Mouse (Mus musculus): ENCODE results near the gene Neurl4. TPM values are rescaled to one million over a fixed set of nuclear protein-coding genes. Genes with fewer than 3 reads are reported as not detected.
A peak's percentile ranks its signal among the peaks of the same experiment; 100 is the strongest.

The Neurl4 gene
- polyA plus RNA-seq, 1 experiment from 2014 or later = 29.0 TPM

GRCm38 (mm10) chr11:69931769-69932168, 30.9 kb downstream of the Neurl4 start:
- H3K9ac ChIP-seq (replicated peaks; ENCODE audit: low read length) = no peak overlapping the region
- H3K36me3 ChIP-seq (ENCODE audit: control insufficient read depth, insufficient read depth, low read length) = no peaks in the 10 kb centered on the region
- no peak overlapping the region for H3K4me2 ChIP-seq (ENCODE audit: low read length)
- ATAC-seq (ENCODE audit: low FRiP score, low TSS enrichment) (no peak), DNase-seq (no peak)
- H3K4me1 ChIP-seq (ENCODE audit: control insufficient read depth, insufficient read depth, low read length) = peaks cover 6% of the 10 kb centered on the region; the same call in 1 of the 2 replicates
- no peak overlapping the region for H3K27ac ChIP-seq (replicated peaks; ENCODE audit: low read depth, low read length)
- WGBS = 77% methylated on average over 8 of the region's 8 CpGs
- no peak overlapping the region for H3K4me3 ChIP-seq (replicated peaks; ENCODE audit: low read depth, low read length)
- H3K27me3 ChIP-seq (ENCODE audit: control insufficient read depth, insufficient read depth, low read length) = peaks cover 16% of the 10 kb centered on the region
- H3K9me3 ChIP-seq (ENCODE audit: control insufficient read depth, low read length) = no peaks in the 10 kb centered on the region

- no peak overlapping the region for H3K4me3 ChIP-seq (replicated peaks; ENCODE audit: low read depth, low read length)
- DNase-seq (peak; percentile 12), ATAC-seq (ENCODE audit: low FRiP score, low TSS enrichment) (no peak)
- H3K27me3 ChIP-seq (ENCODE audit: control insufficient read depth, insufficient read depth, low read length) = peaks cover 21% of the 10 kb centered on the region
- H3K9ac ChIP-seq (replicated peaks; ENCODE audit: low read length) = no peak overlapping the region
- 51% methylated on average over 3 of the region's 3 CpGs for WGBS
- H3K9me3 ChIP-seq (ENCODE audit: control insufficient read depth, low read length) = no peaks in the 10 kb centered on the region
- no peak overlapping the region for H3K27ac ChIP-seq (replicated peaks; ENCODE audit: low read depth, low read length)
- H3K36me3 ChIP-seq (ENCODE audit: control insufficient read depth, insufficient read depth, low read length) = no peaks in the 10 kb centered on the region
- H3K4me2 ChIP-seq (ENCODE audit: low read length) = no peak overlapping the region
- H3K4me1 ChIP-seq (ENCODE audit: control insufficient read depth, insufficient read depth, low read length) = peaks cover 6% of the 10 kb centered on the region; the same call in 1 of the 2 replicates
Measured at GRCm38 (mm10) chr11:69932254-69932653, 31.4 kb downstream of the Neurl4 start.

- Histone ChIP-seq H3K27me3 (ENCODE audit: control insufficient read depth, insufficient read depth, low read length) (peaks cover 25% of the 10 kb centered on the region), H3K9ac (replicated peaks; ENCODE audit: low read length) (no peak overlapping the region), H3K4me1 (ENCODE audit: control insufficient read depth, insufficient read depth, low read length) (peaks cover 6% of the 10 kb centered on the region; the same call in 1 of the 2 replicates), H3K9me3 (ENCODE audit: control insufficient read depth, low read length) (no peaks in the 10 kb centered on the region), H3K27ac (replicated peaks; ENCODE audit: low read depth, low read length) (no peak overlapping the region), H3K36me3 (ENCODE audit: control insufficient read depth, insufficient read depth, low read length) (no peaks in the 10 kb centered on the region), H3K4me3 (replicated peaks; ENCODE audit: low read depth, low read length) (no peak overlapping the region), H3K4me2 (ENCODE audit: low read length) (no peak overlapping the region)
- 79% methylated on average over 4 of the region's 4 CpGs for WGBS
- no peak for DNase-seq
- no peak for ATAC-seq (ENCODE audit: low FRiP score, low TSS enrichment)
Measured at GRCm38 (mm10) chr11:69933066-69933465, 32.2 kb downstream of the Neurl4 start.

GRCm38 (mm10) chr11:69934169-69934568, 33.3 kb downstream of the Neurl4 start:
- peak; percentile 94 for DNase-seq
- no peak overlapping the region for H3K4me3 ChIP-seq (replicated peaks; ENCODE audit: low read depth, low read length)
- no peak for ATAC-seq (ENCODE audit: low FRiP score, low TSS enrichment)
- H3K36me3 ChIP-seq (ENCODE audit: control insufficient read depth, insufficient read depth, low read length) = no peaks in the 10 kb centered on the region
- H3K27ac ChIP-seq (replicated peaks; ENCODE audit: low read depth, low read length) = no peak overlapping the region
- peaks cover 25% of the 10 kb centered on the region for H3K27me3 ChIP-seq (ENCODE audit: control insufficient read depth, insufficient read depth, low read length)
- peaks cover 6% of the 10 kb centered on the region; the same call in 1 of the 2 replicates for H3K4me1 ChIP-seq (ENCODE audit: control insufficient read depth, insufficient read depth, low read length)
- WGBS = 1% methylated on average over 18 of the region's 18 CpGs
- no peaks in the 10 kb centered on the region for H3K9me3 ChIP-seq (ENCODE audit: control insufficient read depth, low read length)
- H3K4me2 ChIP-seq (ENCODE audit: low read length) = peak overlapping the region; percentile 7; the same call in 1 of the 2 replicates
- no peak overlapping the region for H3K9ac ChIP-seq (replicated peaks; ENCODE audit: low read length)

GRCm38 (mm10) chr11:69934681-69935080, 33.8 kb downstream of the Neurl4 start:
- 20% methylated on average over 6 of the region's 6 CpGs for WGBS
- peaks cover 6% of the 10 kb centered on the region; the same call in 1 of the 2 replicates for H3K4me1 ChIP-seq (ENCODE audit: control insufficient read depth, insufficient read depth, low read length)
- peaks cover 28% of the 10 kb centered on the region for H3K27me3 ChIP-seq (ENCODE audit: control insufficient read depth, insufficient read depth, low read length)
- H3K27ac ChIP-seq (replicated peaks; ENCODE audit: low read depth, low read length) = no peak overlapping the region
- ATAC-seq (ENCODE audit: low FRiP score, low TSS enrichment) (no peak), DNase-seq (no peak)
- no peaks in the 10 kb centered on the region for H3K36me3 ChIP-seq (ENCODE audit: control insufficient read depth, insufficient read depth, low read length)
- H3K4me2 ChIP-seq (ENCODE audit: low read length) = peak overlapping the region; percentile 7; the same call in 1 of the 2 replicates
- no peaks in the 10 kb centered on the region for H3K9me3 ChIP-seq (ENCODE audit: control insufficient read depth, low read length)
- no peak overlapping the region for H3K4me3 ChIP-seq (replicated peaks; ENCODE audit: low read depth, low read length)
- no peak overlapping the region for H3K9ac ChIP-seq (replicated peaks; ENCODE audit: low read length)

- peak; percentile 93 for ATAC-seq (ENCODE audit: low FRiP score, low TSS enrichment)
- peaks cover 6% of the 10 kb centered on the region; the same call in 1 of the 2 replicates for H3K4me1 ChIP-seq (ENCODE audit: control insufficient read depth, insufficient read depth, low read length)
- DNase-seq = peak; percentile 97
- no peak within 1 kb of the TSS for H3K27ac ChIP-seq (replicated peaks; ENCODE audit: low read depth, low read length)
- peak within 1 kb of the TSS; percentile 59 for H3K4me3 ChIP-seq (replicated peaks; ENCODE audit: low read depth, low read length)
- H3K27me3 ChIP-seq (ENCODE audit: control insufficient read depth, insufficient read depth, low read length) = peaks cover 28% of the 10 kb centered on the region
- WGBS = 1% methylated on average over 58 of the region's 62 CpGs
- no peaks in the 10 kb centered on the region for H3K9me3 ChIP-seq (ENCODE audit: control insufficient read depth, low read length)
- no peaks in the 10 kb centered on the region for H3K36me3 ChIP-seq (ENCODE audit: control insufficient read depth, insufficient read depth, low read length)
- H3K4me2 ChIP-seq (ENCODE audit: low read length) = peak within 1 kb of the TSS; percentile 100
- peak within 1 kb of the TSS; percentile 59 for H3K9ac ChIP-seq (replicated peaks; ENCODE audit: low read length)
Measured at GRCm38 (mm10) chr11:69935137-69935879, 34.4 kb downstream of the Neurl4 start, which contains the start of gene Ybx2. Ybx2 (plus strand) TSS chr11:69935796.

GRCm38 (mm10) chr11:69936156-69936555, 35.3 kb downstream of the Neurl4 start:
- WGBS = 2% methylated on average over 25 of the region's 30 CpGs
- no peak overlapping the region for H3K27ac ChIP-seq (replicated peaks; ENCODE audit: low read depth, low read length)
- H3K27me3 ChIP-seq (ENCODE audit: control insufficient read depth, insufficient read depth, low read length) = peaks cover 28% of the 10 kb centered on the region
- ATAC-seq (ENCODE audit: low FRiP score, low TSS enrichment) (0 out of 2 replicates have a peak, but pooled peaks have one; percentile 22), DNase-seq (no peak)
- H3K4me3 ChIP-seq (replicated peaks; ENCODE audit: low read depth, low read length) = peak overlapping the region; percentile 59
- H3K4me2 ChIP-seq (ENCODE audit: low read length) = peak overlapping the region; percentile 100
- H3K4me1 ChIP-seq (ENCODE audit: control insufficient read depth, insufficient read depth, low read length) = peaks cover 6% of the 10 kb centered on the region; the same call in 1 of the 2 replicates
- no peaks in the 10 kb centered on the region for H3K9me3 ChIP-seq (ENCODE audit: control insufficient read depth, low read length)
- H3K36me3 ChIP-seq (ENCODE audit: control insufficient read depth, insufficient read depth, low read length) = no peaks in the 10 kb centered on the region
- H3K9ac ChIP-seq (replicated peaks; ENCODE audit: low read length) = peak overlapping the region; percentile 59

GRCm38 (mm10) chr11:69936714-69937347, 36.0 kb downstream of the Neurl4 start:
- peak overlapping the region; percentile 100 for H3K4me2 ChIP-seq (ENCODE audit: low read length)
- DNase-seq (no peak), ATAC-seq (ENCODE audit: low FRiP score, low TSS enrichment) (no peak)
- peaks cover 6% of the 10 kb centered on the region; the same call in 1 of the 2 replicates for H3K4me1 ChIP-seq (ENCODE audit: control insufficient read depth, insufficient read depth, low read length)
- peaks cover 28% of the 10 kb centered on the region for H3K27me3 ChIP-seq (ENCODE audit: control insufficient read depth, insufficient read depth, low read length)
- no peaks in the 10 kb centered on the region for H3K9me3 ChIP-seq (ENCODE audit: control insufficient read depth, low read length)
- no peaks in the 10 kb centered on the region for H3K36me3 ChIP-seq (ENCODE audit: control insufficient read depth, insufficient read depth, low read length)
- 40% methylated on average over 9 of the region's 9 CpGs for WGBS
- H3K9ac ChIP-seq (replicated peaks; ENCODE audit: low read length) = no peak overlapping the region
- H3K27ac ChIP-seq (replicated peaks; ENCODE audit: low read depth, low read length) = no peak overlapping the region
- peak overlapping the region; percentile 59 for H3K4me3 ChIP-seq (replicated peaks; ENCODE audit: low read depth, low read length)

Measured in midbrain, embryonic 14.5 days (tissue).